Mouse (Mus musculus) layer of hippocampus, adult 2 months (tissue): ENCODE data around the gene Smpd1. TPM values are rescaled to one million over a fixed set of nuclear protein-coding genes. Genes with fewer than 3 reads are reported as not detected.

Experiments
- DNase-seq, 2 experiments: peaks; one replicate each; pipeline ENCODE4 v3.0.0; 2022; ENCODE audit warnings: low spot score in 2 of 2
- H3K27ac ChIP-seq: fragments of 200-600 bp; 2 replicates; pipeline ENCODE4 v1.8.1; 2022
- H3K4me3 ChIP-seq: fragments of 200-600 bp; 2 replicates; pipeline ENCODE4 v1.8.1; 2022; ENCODE audit warnings: mild to moderate bottlenecking
- CTCF ChIP-seq: fragments of 200-600 bp; conservative IDR thresholded peaks from 2 replicates; pipeline ENCODE4 v1.8.1; 2022; ENCODE audit warnings: antibody characterized with exemption, mild to moderate bottlenecking, moderate library complexity
- long read RNA-seq, 2 experiments: library from polyadenylated mRNA; stranded (forward); transcript quantifications; one replicate each; pipeline ENCODE4 v2.0.0; 2021; ENCODE audit warnings: borderline mapping rate in 2 of 2
- total RNA-seq, 2 experiments: library from RNA; stranded (reverse); gene quantifications; 2 replicates each; pipeline ENCODE4 v1.2.3; 2021

Smpd1 gene
- total RNA-seq, result 10 to 100 TPM; 82.7 to 86.2 TPM
- long read RNA-seq, experiment 1, transcript Smpd1-201 (6 exons, 2,412 nt), result major isoform, 98 of 104 reads
- long read RNA-seq, experiment 1, partial matches to known transcripts, result 6 of 104 reads
- long read RNA-seq, experiment 1, other reads (novel, unspliced or antisense), result 0 of 104 reads
- long read RNA-seq, experiment 2, transcript Smpd1-201 (6 exons, 2,412 nt), result major isoform, 118 of 132 reads
- long read RNA-seq, experiment 2, partial matches to known transcripts, result 10 of 132 reads
- long read RNA-seq, experiment 2, other reads (novel, unspliced or antisense), result 4 of 132 reads

GRCm38 (mm10) chr7:105554212-105554942 lies at the start of gene Smpd1:
Smpd1 (plus strand) TSS chr7:105554360.
- Histone ChIP-seq H3K27ac (peak within 1 kb of the TSS; percentile 92), H3K4me3 (peak within 1 kb of the TSS; percentile 95)
- DNase-seq, result peak; percentile 91 to 95
- no peak for TF ChIP-seq CTCF

GRCm38 (mm10) chr7:105507257-105507656 lies 46.9 kb upstream of the Smpd1 start:
- no peak for TF ChIP-seq CTCF
- H3K27ac ChIP-seq, result no peak overlapping the region
- H3K4me3 ChIP-seq, result no peak overlapping the region
- DNase-seq, result no peak

GRCm38 (mm10) chr7:105510143-105510542 lies 44.0 kb upstream of the Smpd1 start:
- H3K27ac ChIP-seq, result no peak overlapping the region

GRCm38 (mm10) chr7:105513845-105514291 lies 40.3 kb upstream of the Smpd1 start:
- no peak for TF ChIP-seq CTCF
- no peak overlapping the region for H3K4me3 ChIP-seq
- DNase-seq, result no peak
- H3K27ac ChIP-seq, result no peak overlapping the region

More at GRCm38 (mm10) chr7:105510143-105510542, 44.0 kb upstream of the Smpd1 start:
- no peak for TF ChIP-seq CTCF
- H3K4me3 ChIP-seq, result no peak overlapping the region
- DNase-seq, result no peak

- no peak for TF ChIP-seq CTCF
- Histone ChIP-seq H3K4me3 (no peak overlapping the region), H3K27ac (no peak overlapping the region)
- DNase-seq, result no peak
Measured at GRCm38 (mm10) chr7:105514561-105514960, 39.6 kb upstream of the Smpd1 start.

GRCm38 (mm10) chr7:105515178-105515577 lies 39.0 kb upstream of the Smpd1 start:
- peak; percentile 98 for TF ChIP-seq CTCF
- DNase-seq, result peak; percentile 31 to 61
- Histone ChIP-seq H3K4me3 (no peak overlapping the region), H3K27ac (no peak overlapping the region)

- Histone ChIP-seq H3K27ac (no peak overlapping the region), H3K4me3 (no peak overlapping the region)
- TF ChIP-seq CTCF, result no peak
- DNase-seq, result no peak
Measured at GRCm38 (mm10) chr7:105516669-105517360, 37.3 kb upstream of the Smpd1 start.

GRCm38 (mm10) chr7:105519336-105519735 lies 34.8 kb upstream of the Smpd1 start:
- Histone ChIP-seq H3K4me3 (no peak overlapping the region), H3K27ac (no peak overlapping the region)
- peak; percentile 29 to 51 for DNase-seq
- TF ChIP-seq CTCF, result no peak

GRCm38 (mm10) chr7:105519771-105520170 lies 34.4 kb upstream of the Smpd1 start:
- Histone ChIP-seq H3K27ac (no peak overlapping the region), H3K4me3 (no peak overlapping the region)
- TF ChIP-seq CTCF, result no peak
- DNase-seq, result no peak

- Histone ChIP-seq H3K27ac (no peak overlapping the region), H3K4me3 (no peak overlapping the region)
- TF ChIP-seq CTCF, result no peak
- no peak for DNase-seq
Measured at GRCm38 (mm10) chr7:105520201-105520600, 34.0 kb upstream of the Smpd1 start.

GRCm38 (mm10) chr7:105524222-105524621 lies 29.9 kb upstream of the Smpd1 start:
- DNase-seq, result no peak
- Histone ChIP-seq H3K4me3 (no peak overlapping the region), H3K27ac (no peak overlapping the region)
- TF ChIP-seq CTCF, result no peak

- TF ChIP-seq CTCF, result peak; percentile 87
- no peak overlapping the region for H3K4me3 ChIP-seq
- H3K27ac ChIP-seq, result no peak overlapping the region
- peak; percentile 39 to 42 for DNase-seq
Measured at GRCm38 (mm10) chr7:105527306-105527937, 26.7 kb upstream of the Smpd1 start.

GRCm38 (mm10) chr7:105528094-105528493 lies 26.1 kb upstream of the Smpd1 start:
- Histone ChIP-seq H3K27ac (no peak overlapping the region), H3K4me3 (no peak overlapping the region)
- no peak for TF ChIP-seq CTCF
- no peak for DNase-seq
